Mouse (Mus musculus) heart, adult 2 months (tissue): Measurements from ENCODE around the gene Ppy.

Experiments used
- CTCF ChIP-seq: fragments of 200-600 bp; IDR thresholded peaks from 2 replicates; pipeline ENCODE4 v1.8.1; 2022; ENCODE audit warnings: antibody characterized with exemption, mild to moderate bottlenecking, moderate library complexity
- EP300 ChIP-seq: fragments of 200-500 bp; IDR thresholded peaks from 2 replicates; pipeline ENCODE4 v1.6.1; 2011; ENCODE audit warnings: low read depth, low read length, control low read depth; ENCODE audit not compliant: insufficient read depth
- POLR2A ChIP-seq: fragments of 200-500 bp; IDR thresholded peaks from 2 replicates; pipeline ENCODE4 v1.6.1; 2011; ENCODE audit warnings: mild to moderate bottlenecking, low read depth, low read length, control low read depth; ENCODE audit not compliant: insufficient read depth

DNA sequence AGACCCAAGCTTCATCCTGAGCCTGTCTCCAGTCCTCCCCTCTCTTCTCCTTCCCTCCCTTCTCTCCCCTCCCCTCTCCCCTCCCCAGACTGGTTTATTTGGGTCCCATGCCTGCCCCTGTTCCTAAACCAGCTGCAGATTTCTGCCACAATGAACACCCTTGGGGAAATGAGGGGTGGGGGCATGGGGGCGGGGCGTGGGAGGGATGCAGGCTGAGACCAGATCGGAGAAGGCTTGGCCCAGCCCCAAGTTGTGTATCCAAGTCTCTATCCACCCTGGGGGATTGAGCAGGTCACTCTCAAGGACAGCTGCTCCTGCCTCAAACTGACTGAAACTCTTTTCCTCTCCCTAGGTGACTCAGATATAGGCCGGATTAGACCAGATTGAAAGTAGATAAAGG is 33.4 kb upstream of the Ppy start:
- TF ChIP-seq POLR2A = no peak
- no peak for TF ChIP-seq EP300
- TF ChIP-seq CTCF = no peak
